Mouse (Mus musculus) heart, embryonic 13.5 days (tissue): ENCODE measurements around the gene Otulin. TPM values are rescaled to one million over a fixed set of nuclear protein-coding genes. Genes with fewer than 3 reads are reported as not detected.

Experiments
- ATAC-seq: fragments of 200-750 bp; cut with Nextera tagmentation; 2 replicates; pipeline ENCODE4 v1.8.0; 2017; ENCODE audit warnings: moderate TSS enrichment; ENCODE audit not compliant: insufficient number of reproducible peaks, low FRiP score, low TSS enrichment; ENCODE audit errors: extremely low read depth
- H3K27ac ChIP-seq: fragments of 300-500 bp; sonication (generic); replicated peaks from 2 replicates; pipeline ENCODE4 v1.5.1; 2015; ENCODE audit warnings: moderate library complexity, mild to moderate bottlenecking, inconsistent platforms
- H3K27me3 ChIP-seq: fragments of 300-500 bp; sonication (generic); replicated peaks from 2 replicates; pipeline ENCODE4 v1.6.1; 2015; ENCODE audit warnings: mild to moderate bottlenecking, inconsistent platforms
- H3K36me3 ChIP-seq: fragments of 300-500 bp; sonication (generic); 2 replicates; pipeline ENCODE4 v1.6.1; 2015; ENCODE audit warnings: mild to moderate bottlenecking, inconsistent platforms
- H3K4me1 ChIP-seq: fragments of 300-500 bp; sonication (generic); 2 replicates; pipeline ENCODE4 v1.6.1; 2015; ENCODE audit warnings: inconsistent platforms
- H3K4me2 ChIP-seq: fragments of 300-500 bp; sonication (generic); 2 replicates; pipeline ENCODE4 v1.6.1; 2015; ENCODE audit warnings: inconsistent platforms, mild to moderate bottlenecking, moderate library complexity
- H3K4me3 ChIP-seq: fragments of 300-500 bp; sonication (generic); 2 replicates; pipeline ENCODE4 v1.5.1; 2015; ENCODE audit warnings: moderate library complexity, mild to moderate bottlenecking, inconsistent platforms
- H3K9ac ChIP-seq: fragments of 300-500 bp; sonication (generic); 2 replicates; pipeline ENCODE4 v1.6.1; 2015; ENCODE audit warnings: inconsistent platforms, mild to moderate bottlenecking, moderate library complexity
- H3K9me3 ChIP-seq: fragments of 300-500 bp; sonication (generic); 2 replicates; pipeline ENCODE4 v1.6.1; 2016; ENCODE audit warnings: inconsistent platforms
- WGBS: fragments of 180-500 bp; shearing (Covaris S2); methylation state at CpG from one replicate; pipeline ENCODE4 v1.1.7; 2015; ENCODE audit warnings: mixed read lengths; 5-methylcytosine and 5-hydroxymethylcytosine counted together
- polyA plus RNA-seq: library from polyadenylated mRNA; unstranded; fragments of >200 nt; fragmentation: Nextera tagmentation; extraction: Ambion mirVana; gene quantifications from 2 replicates; pipeline ENCODE4 v1.2.1, GENCODE M21; 2015

Otulin gene
- polyA plus RNA-seq, 1 experiment from 2014 or later, result 26.1 TPM

DNA sequence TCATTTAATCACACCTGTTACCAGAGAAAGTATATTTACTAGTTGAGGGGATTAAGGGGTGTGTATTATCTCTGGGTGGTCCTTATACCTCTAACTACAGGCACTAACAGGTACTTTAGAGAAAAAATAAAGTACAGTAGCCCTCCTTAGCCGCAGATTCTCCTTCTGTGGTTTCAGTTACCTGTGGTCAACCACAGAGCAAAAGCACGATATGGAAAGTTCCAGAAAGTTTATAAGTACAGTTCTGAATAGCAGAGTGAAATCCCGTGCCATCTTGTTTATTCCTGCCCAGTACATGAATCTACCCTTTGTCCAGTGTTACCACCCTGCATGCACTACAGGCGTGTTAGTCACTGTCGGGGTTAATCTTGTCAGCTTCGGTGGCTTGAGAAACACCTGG is 51.6 kb downstream of the Otulin start:
- Histone ChIP-seq H3K36me3 (peaks cover 36% of the 10 kb centered on the region), H3K9ac (no peak overlapping the region), H3K4me1 (peaks cover 44% of the 10 kb centered on the region), H3K27me3 (no peaks in the 10 kb centered on the region), H3K9me3 (no peaks in the 10 kb centered on the region), H3K4me2 (no peak overlapping the region), H3K4me3 (no peak overlapping the region), H3K27ac (no peak overlapping the region)
- no peak for ATAC-seq
- 90% methylated on average over 6 of the region's 6 CpGs for WGBS

DNA sequence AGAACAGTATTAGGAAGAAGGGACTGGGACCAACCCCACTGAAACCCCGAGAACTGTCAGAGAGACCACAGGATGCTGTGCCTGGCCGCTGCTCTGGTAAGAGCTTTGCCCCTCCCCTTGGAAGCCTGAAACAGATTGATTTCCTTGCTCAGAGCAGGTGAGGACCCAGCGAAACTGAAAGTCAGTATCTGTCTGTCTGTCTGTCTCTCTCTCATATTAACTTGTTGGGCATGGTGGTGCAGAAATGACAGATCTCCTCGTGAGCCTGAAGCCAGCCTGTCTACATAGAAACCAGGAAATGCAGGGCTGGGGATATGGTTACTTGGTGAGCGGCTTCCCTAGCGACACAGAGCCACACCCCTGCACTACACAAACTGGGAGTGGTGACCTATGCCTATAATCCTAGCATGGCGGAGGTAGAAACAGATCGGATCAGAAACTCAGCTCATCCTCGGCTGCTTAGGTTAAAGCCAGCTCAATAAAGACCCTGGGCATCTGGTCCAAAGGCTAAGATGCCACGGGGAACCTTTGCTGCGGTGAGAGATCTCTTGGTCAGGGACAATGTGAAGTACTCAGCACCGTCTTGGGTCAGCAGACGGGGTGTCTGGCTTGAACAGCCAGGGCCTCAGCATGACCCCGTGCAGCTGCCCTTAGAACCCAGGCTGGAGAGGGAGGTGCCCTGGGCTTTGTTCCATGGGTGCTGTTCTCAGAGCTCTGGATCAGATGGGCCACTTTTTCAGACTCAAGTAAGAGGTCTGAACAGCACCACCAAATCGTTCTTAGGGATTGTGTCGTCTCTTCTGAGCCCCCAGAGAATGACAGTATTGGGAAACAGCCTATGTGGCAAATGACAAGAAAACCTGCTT is 52.3 kb downstream of the Otulin start:
- H3K36me3 ChIP-seq, result peaks cover 38% of the 10 kb centered on the region
- no peak overlapping the region for H3K4me2 ChIP-seq
- no peaks in the 10 kb centered on the region for H3K27me3 ChIP-seq
- H3K4me1 ChIP-seq, result peaks cover 37% of the 10 kb centered on the region
- no peak overlapping the region for H3K9ac ChIP-seq
- H3K9me3 ChIP-seq, result no peaks in the 10 kb centered on the region
- H3K4me3 ChIP-seq, result no peak overlapping the region
- WGBS, result 79% methylated on average over 16 of the region's 16 CpGs
- no peak for ATAC-seq
- no peak overlapping the region for H3K27ac ChIP-seq

DNA sequence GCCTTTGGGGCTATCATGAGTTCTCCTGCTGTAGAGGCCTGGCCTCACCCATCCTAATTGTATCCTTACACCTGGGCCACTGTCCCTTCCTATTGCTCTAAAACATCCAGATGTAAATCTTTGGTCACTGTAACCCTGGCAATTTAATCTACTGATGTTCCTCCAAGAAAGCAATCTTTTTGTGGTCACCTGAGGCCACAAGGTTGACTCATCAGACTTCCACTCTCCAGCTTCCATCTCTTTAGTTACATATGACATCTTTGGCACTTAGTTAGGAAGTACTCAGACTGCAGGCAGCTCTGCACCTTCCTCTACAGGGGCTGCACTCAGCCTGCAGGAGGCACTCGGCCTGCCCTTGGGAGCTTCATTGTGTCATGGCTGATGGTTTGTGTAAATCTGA is 53.6 kb downstream of the Otulin start:
- H3K4me1 ChIP-seq, result peaks cover 36% of the 10 kb centered on the region
- H3K9me3 ChIP-seq, result no peaks in the 10 kb centered on the region
- no peak overlapping the region for H3K27ac ChIP-seq
- H3K9ac ChIP-seq, result no peak overlapping the region
- H3K4me2 ChIP-seq, result no peak overlapping the region
- H3K4me3 ChIP-seq, result no peak overlapping the region
- ATAC-seq, result no peak
- WGBS, result 77% methylated on average over 1 of the region's 1 CpGs
- H3K27me3 ChIP-seq, result no peaks in the 10 kb centered on the region
- H3K36me3 ChIP-seq, result peaks cover 46% of the 10 kb centered on the region

DNA sequence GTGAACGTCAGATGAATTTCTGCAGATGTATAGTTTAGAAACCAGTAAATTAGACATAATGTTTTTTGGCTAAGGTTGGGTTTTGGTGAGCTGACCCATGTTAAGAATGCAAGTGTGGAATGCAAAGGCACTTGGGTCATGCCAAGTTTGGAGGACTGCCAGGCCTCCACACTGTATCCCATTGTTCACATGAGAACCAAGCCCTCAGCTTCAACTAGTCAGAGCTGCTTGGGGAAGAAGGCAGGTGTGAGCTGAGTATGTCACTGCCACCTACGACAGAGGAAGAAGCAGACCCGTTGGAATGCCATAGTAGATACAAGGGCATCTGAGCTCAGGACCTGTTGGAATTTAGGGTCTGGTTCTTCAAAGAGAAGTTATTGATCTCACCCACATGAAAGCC is 54.6 kb downstream of the Otulin start:
- WGBS, result 45% methylated on average over 3 of the region's 3 CpGs
- no peak; the same call in 1 of the 2 replicates for ATAC-seq

DNA sequence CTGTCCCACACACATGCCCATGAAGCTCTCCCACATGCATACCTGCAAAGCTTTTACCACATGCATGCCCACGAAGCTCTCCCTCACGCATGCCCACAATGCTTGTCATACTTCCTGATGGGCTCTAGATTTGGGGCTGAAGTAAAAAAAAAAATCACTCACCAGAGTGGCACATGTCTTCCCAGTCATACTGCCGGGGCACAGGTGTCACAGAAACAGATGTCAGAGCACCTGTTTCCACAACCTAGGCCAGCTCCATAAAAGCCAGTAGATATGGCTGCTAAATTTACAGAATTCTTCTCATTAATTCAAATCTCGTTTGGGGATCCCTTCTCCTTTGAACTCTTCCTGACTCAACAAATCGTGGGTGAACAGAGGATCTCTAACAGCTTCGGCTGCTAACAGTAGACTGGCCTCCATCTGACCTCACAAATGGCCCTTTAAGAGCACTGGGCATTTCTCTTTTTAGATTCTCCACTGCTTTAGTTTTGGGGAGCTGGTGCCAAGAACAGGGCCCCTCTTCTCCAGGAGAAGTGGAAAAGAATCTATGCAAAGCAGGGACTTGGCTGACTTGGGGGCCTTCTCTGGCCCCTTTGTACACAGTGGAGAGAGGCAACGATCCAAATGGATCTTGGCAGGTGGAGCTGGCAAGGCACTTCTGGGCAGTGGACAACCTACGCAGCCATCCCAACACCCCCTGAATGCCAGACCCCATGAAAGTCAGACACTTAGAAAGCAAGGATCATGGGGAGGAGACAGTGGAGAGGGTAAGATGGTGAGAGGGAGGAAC is 55.3 kb downstream of the Otulin start:
- H3K4me2 ChIP-seq, result no peak overlapping the region
- no peaks in the 10 kb centered on the region for H3K9me3 ChIP-seq
- ATAC-seq, result no peak
- H3K36me3 ChIP-seq, result peaks cover 44% of the 10 kb centered on the region
- H3K27ac ChIP-seq, result peak overlapping the region; percentile 74
- no peak overlapping the region for H3K4me3 ChIP-seq
- no peaks in the 10 kb centered on the region for H3K27me3 ChIP-seq
- no peak overlapping the region for H3K9ac ChIP-seq
- WGBS, result 75% methylated on average over 8 of the region's 8 CpGs
- peaks cover 23% of the 10 kb centered on the region for H3K4me1 ChIP-seq

More for the DNA sequence above, 54.6 kb downstream of the Otulin start:
- Histone ChIP-seq H3K4me1 (peaks cover 27% of the 10 kb centered on the region), H3K36me3 (peaks cover 46% of the 10 kb centered on the region), H3K4me2 (no peak overlapping the region), H3K9ac (no peak overlapping the region), H3K27ac (peak overlapping the region; percentile 74), H3K9me3 (no peaks in the 10 kb centered on the region), H3K4me3 (no peak overlapping the region), H3K27me3 (no peaks in the 10 kb centered on the region)

DNA sequence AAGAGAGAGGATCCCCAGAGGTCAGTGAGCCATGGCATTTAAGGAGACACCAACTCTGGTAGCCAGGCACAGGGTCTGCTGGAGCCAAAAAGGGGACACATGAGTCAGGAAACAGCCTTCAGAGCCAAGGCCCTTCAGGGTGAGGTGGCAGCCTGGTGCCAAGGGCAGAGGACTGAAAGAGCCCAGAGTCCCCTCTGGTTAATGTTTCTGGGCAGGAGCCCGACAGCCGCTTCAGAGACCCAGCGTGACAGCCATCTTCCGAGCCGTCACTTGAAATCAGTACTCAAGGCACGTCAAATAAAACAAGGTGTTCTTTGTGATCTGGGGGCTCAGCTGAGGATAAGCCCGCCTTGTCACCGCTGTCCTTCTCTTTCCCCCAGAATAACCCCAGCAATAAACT is 59.3 kb downstream of the Otulin start:
- H3K9ac ChIP-seq, result no peak overlapping the region
- H3K4me2 ChIP-seq, result no peak overlapping the region
- no peak overlapping the region for H3K4me3 ChIP-seq
- no peak for ATAC-seq
- H3K9me3 ChIP-seq, result no peaks in the 10 kb centered on the region
- H3K27me3 ChIP-seq, result no peaks in the 10 kb centered on the region
- H3K4me1 ChIP-seq, result peaks cover 13% of the 10 kb centered on the region
- WGBS, result 68% methylated on average over 8 of the region's 8 CpGs
- no peak overlapping the region for H3K27ac ChIP-seq
- peaks cover 69% of the 10 kb centered on the region for H3K36me3 ChIP-seq

DNA sequence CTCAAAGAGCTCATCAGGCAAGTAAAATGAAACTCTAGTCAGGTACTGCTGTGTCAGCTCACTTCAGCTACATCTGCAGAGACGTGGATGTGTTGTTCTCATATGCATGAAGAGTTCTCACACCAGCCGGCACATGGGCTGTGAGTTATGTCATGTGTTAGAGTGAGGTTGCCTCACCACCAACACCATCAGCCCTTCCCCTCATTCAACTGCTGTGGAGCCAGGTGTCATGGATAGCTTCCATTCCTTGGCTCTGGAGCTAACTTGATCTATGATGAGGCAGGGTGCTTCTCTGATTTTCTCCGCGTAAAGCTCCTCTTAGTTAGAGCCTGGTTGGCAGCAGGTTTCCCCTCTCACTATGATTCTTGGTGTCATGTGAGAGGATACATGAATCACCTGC is 60.1 kb downstream of the Otulin start:
- no peak overlapping the region for H3K4me2 ChIP-seq
- H3K27ac ChIP-seq, result no peak overlapping the region
- H3K9me3 ChIP-seq, result no peaks in the 10 kb centered on the region
- H3K36me3 ChIP-seq, result peaks cover 77% of the 10 kb centered on the region
- WGBS, result 85% methylated on average over 4 of the region's 4 CpGs
- H3K4me1 ChIP-seq, result peaks cover 5% of the 10 kb centered on the region
- no peak overlapping the region for H3K4me3 ChIP-seq
- H3K27me3 ChIP-seq, result no peaks in the 10 kb centered on the region
- no peak overlapping the region for H3K9ac ChIP-seq
- ATAC-seq, result no peak

DNA sequence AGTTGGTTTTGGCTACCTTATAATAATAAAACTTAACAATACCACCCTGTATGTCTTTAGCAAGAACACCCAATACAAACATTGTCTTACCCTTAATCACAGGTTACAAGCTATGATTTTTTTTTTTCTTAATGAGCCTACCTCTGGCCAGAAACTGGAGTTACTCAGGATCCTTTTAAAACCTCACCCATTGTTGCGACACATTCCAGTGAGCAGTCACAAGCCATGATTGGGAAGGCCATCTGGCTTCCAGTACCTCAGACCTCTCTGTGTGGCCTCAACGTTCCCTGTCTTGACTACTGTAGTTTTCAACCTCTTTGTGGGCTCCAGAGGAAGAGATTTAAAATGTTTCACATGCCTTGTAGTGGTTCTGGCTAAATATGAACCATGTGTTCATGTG is 60.6 kb downstream of the Otulin start:
- H3K27me3 ChIP-seq, result no peaks in the 10 kb centered on the region
- H3K4me1 ChIP-seq, result peaks cover under 1% of the 10 kb centered on the region; the same call in 1 of the 2 replicates
- no peak overlapping the region for H3K9ac ChIP-seq
- H3K36me3 ChIP-seq, result peaks cover 79% of the 10 kb centered on the region
- ATAC-seq, result no peak
- H3K27ac ChIP-seq, result no peak overlapping the region
- H3K4me3 ChIP-seq, result no peak overlapping the region
- no peak overlapping the region for H3K4me2 ChIP-seq
- H3K9me3 ChIP-seq, result no peaks in the 10 kb centered on the region
- WGBS, result 75% methylated on average over 2 of the region's 2 CpGs

DNA sequence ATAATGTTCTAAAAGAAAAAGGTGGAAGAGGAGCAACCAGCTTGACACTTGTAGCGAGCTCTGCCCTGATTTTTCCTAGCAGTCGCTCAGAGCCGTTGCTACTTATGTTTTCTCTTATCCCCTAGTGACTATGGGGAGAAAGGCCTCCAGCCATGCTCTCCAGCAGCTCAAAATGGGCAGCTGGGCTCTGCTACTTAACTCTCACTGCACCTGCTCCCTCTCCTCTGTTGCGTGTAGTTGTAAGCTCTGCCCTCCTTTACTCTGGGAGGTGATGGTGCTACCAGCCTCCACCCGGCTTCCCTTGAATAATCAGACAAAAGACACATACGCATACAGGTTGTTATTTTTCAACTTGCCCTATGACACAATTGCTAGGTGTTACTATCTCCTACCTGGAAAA is 62.1 kb downstream of the Otulin start:
- ATAC-seq, result no peak
- whole genome bisulfite sequencing, result 87% methylated on average over 6 of the region's 6 CpGs
- Histone ChIP-seq H3K9ac (no peak overlapping the region), H3K4me1 (no peaks in the 10 kb centered on the region), H3K4me3 (no peak overlapping the region), H3K27me3 (no peaks in the 10 kb centered on the region), H3K27ac (no peak overlapping the region), H3K9me3 (no peaks in the 10 kb centered on the region), H3K4me2 (no peak overlapping the region), H3K36me3 (peaks cover 86% of the 10 kb centered on the region)

DNA sequence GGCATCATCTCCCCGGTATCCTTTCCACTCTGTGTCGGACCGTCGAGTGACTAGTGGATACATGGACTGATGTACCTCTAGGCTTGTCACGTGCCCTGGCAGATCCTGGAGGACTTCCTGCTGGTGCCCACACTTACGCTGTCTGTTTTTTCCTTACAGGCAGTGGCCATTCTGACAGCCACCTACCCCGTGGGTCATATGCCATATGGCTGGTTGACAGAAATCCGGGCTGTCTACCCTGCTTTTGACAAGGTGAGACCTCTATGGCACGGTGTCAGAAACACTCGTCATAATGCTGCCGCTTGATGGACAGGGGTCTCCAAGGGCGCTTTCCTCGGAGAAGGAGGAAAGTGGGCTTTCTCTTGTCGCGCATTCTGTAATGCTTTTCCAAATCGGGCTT is 63.1 kb downstream of the Otulin start:
- no peak overlapping the region for H3K4me3 ChIP-seq
- H3K4me1 ChIP-seq, result no peaks in the 10 kb centered on the region
- peaks cover 79% of the 10 kb centered on the region for H3K36me3 ChIP-seq
- 85% methylated on average over 16 of the region's 16 CpGs for WGBS
- H3K9me3 ChIP-seq, result no peaks in the 10 kb centered on the region
- H3K27me3 ChIP-seq, result no peaks in the 10 kb centered on the region
- H3K27ac ChIP-seq, result no peak overlapping the region
- no peak overlapping the region for H3K9ac ChIP-seq
- H3K4me2 ChIP-seq, result no peak overlapping the region
- no peak for ATAC-seq

DNA sequence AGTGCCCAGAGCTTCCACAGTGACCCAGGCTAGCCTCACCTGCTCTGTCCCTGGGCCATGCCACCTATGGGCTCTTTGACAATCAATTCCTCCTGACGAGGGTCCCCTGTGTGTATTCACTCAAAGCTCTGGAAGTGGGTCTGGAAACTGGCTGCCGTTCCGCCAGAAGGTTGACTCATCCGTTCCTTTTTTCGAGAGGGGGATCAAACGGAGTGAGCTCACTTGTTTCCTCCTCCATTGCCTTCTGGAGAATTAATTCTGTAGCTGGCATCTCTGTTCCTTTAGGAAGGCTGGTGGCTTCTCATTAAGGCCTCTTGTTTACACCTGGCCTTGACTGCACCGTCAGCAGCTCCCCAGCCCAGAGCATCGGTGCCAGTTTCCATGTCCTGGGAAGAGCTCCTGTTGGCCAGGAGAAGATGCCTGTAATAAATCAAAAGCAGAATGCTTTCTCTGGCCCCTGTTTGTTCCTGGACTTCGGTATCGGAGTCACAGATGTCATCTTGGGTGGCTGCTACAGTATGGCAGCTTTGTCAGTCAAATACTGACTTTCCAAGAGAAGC is 64.8 kb downstream of the Otulin start:
- Histone ChIP-seq H3K4me1 (no peaks in the 10 kb centered on the region), H3K27ac (no peak overlapping the region), H3K9ac (no peak overlapping the region), H3K36me3 (peaks cover 72% of the 10 kb centered on the region), H3K9me3 (no peaks in the 10 kb centered on the region), H3K27me3 (no peaks in the 10 kb centered on the region), H3K4me3 (no peak overlapping the region), H3K4me2 (no peak overlapping the region)
- WGBS, result 90% methylated on average over 10 of the region's 10 CpGs
- no peak for ATAC-seq
